Mouse (Mus musculus) forelimb bud, embryonic 11.5 days (tissue): Measurements from ENCODE around the gene Tmem183a.

ENCODE experiments used
- DNase-seq: peaks from one replicate; pipeline ENCODE4 v3.0.0-alpha.2; 2012; ENCODE audit warnings: low read depth, low spot score

The Tmem183a gene

GRCm38 (mm10) chr1:134344005-134344950 is 17.5 kb downstream of the Tmem183a start:
- DNase-seq: peak; percentile 90

GRCm38 (mm10) chr1:134343567-134343966 is 18.2 kb downstream of the Tmem183a start:
- no peak for DNase-seq

DNA sequence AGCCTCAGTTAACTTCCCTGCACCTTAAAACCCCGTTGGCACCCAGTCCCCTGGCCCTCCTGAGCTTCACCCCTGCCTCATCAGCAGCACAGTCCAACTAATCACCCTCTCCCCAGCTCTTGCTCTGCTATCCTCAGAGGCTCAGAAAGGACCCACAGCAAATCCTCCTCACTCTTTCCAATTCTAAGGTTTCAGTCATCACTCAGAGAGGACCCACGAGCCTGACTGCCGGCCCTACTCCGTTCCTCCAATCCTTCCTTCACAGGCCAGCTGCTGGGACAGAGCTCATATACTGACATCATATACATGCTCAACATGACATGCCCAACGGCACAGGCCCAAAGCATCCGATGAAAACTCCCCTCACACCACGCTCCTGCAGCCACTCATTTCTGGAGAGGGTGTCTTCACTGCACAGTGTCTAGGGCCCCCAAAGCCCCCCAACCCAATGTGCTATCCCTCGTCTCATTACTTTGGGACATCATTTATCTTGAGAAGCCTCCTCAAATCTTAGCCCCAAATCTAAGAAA is 18.9 kb downstream of the Tmem183a start:
- no peak for DNase-seq

DNA sequence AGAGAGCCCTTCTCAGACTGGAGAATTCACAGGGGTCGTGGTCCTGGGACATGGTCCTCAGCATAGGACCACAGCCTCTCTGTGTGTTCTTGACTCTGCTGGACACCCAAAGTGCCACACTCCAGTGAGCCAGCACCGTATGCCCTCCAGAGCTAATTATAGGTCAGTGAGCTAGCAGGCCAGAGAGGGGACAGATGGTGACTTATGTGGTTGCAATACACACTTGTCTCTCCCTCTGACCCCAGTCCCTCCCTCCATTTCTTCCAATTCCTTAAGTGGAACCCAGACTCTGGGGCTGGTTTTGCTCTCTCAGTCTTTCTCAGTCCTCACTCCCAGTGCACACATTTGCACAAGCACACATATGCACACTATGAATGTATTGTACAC is 19.5 kb downstream of the Tmem183a start:
- no peak for DNase-seq

- no peak for DNase-seq
Measured at GRCm38 (mm10) chr1:134341641-134342277, 20.0 kb downstream of the Tmem183a start.

DNA sequence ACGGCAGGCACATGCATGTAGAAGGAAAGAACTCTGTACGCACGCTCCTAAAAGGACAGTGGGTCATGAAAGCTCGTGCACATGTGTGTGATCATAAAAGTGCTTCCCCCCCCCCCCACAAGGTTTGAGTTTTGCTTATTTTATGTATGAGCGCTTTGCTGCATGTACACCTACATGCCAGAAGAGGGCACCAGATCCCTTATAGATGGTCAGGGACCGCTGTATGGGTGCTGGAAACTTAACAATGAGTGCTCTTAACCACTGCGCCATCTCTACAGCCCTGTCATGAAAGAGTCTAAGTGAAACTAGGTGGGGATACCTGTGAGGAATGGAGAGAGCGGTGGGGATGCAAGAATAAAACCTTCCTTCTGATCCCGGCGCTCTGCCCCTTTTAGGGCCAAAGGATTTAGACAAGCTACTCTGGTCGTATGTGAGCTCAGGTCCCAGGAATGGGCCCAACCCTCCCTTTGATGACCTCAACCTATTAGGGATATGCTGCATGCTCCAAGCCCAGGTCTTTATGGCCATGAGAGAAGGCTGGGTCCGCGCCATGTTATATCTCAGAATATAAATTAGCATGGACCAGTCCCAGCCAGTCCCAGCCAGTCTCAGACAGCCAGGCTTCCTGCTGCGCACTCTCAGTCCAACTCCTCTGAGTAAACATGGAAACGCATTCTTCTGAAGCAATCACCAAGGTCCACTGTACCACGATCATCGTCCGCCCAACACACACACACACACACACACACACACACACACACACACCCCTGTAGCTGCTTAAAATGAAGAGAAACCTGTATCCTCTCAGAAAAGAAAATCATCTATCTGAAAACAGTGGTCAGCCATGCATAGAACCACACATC is 21.8 kb downstream of the Tmem183a start:
- no peak for DNase-seq

GRCm38 (mm10) chr1:134339162-134339561 is 22.6 kb downstream of the Tmem183a start:
- no peak for DNase-seq

DNA sequence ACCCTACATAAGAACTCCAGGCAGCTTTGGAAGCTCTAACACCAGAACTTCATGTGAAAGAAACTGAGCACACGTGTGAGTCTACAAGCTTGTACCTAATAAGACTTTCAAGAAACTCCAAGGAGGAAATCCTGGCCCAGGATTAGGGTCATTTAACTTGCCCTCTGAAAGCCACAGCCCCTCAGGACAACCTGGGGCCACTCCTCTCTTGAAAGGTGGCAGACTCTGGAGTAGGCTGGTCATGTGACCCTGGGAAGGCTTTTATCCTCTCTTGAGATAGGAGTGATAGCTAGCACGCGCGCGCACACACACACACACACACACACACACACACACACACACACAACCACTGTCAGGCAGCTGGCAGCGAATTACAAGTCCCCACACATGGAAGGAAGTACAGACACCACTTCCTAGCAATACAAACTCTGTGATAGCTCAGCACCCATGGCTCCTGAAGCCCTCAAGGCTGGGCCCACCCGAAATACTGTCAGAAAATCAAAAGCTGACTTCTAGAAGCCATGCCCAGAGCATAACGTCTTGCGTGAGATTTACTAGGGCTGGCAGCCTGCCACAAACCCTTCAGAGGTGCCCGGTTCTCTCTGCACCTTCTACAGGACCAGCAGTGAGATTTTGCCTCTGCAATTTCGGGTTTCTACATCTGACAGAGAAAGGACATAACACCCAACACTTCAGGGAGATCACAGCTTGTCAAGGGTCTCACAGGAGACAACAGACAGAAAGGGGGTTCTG is 24.6 kb downstream of the Tmem183a start:
- DNase-seq: no peak

DNA sequence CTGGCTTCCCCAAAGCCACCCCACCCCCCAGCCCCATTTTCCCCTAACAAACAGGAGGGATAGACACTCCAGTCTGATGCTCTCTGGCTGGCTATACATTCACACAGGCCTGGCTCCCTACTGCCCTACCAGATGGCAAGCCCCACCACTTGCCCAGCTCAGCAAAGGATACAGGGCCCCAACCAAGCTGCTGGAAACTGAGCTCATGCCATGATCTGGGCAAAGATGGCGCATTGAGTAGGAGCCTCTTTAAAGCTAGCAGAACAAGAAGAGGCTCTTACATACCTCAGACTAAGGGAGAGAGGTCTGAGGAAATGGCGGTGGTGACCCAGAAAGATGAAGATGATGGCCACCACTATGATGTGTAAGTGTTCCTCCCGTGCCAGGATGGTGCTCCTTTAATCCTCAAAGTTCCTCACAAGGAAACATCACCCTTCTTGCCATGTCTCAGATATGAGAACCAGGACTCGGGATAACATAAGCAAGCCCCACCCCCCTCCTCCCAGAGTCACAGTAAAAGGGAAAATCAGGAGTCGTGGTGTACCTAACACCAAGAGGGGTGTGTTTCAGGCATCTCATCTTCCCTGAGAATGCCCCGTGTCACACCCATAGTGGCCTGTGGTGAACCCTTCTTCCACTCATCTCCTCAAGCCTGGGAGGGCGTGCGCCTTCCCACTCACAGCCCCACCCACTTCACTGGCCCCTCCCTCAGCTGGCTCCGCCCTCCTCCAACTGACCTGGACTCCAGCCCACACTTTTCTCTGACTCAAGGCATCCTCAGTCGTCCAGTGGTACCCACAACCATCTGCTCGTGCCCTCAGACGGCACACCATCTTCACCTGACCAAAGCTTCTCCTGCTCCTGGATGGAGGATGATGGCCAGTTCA is 25.6 kb downstream of the Tmem183a start:
- DNase-seq: no peak

GRCm38 (mm10) chr1:134335211-134335923 is 26.4 kb downstream of the Tmem183a start:
- no peak for DNase-seq

- no peak for DNase-seq
Measured at GRCm38 (mm10) chr1:134334111-134334827, 27.5 kb downstream of the Tmem183a start.

- DNase-seq: no peak
Measured at GRCm38 (mm10) chr1:134333371-134334110, 28.2 kb downstream of the Tmem183a start.

- DNase-seq: no peak
Measured at GRCm38 (mm10) chr1:134332770-134333271, 29.0 kb downstream of the Tmem183a start, which contains the start of gene Ppfia4. Gene Ppfia4 (minus strand): TSS chr1:134332928.

GRCm38 (mm10) chr1:134331879-134332635 is 29.7 kb downstream of the Tmem183a start:
- DNase-seq: peak; percentile 76

DNA sequence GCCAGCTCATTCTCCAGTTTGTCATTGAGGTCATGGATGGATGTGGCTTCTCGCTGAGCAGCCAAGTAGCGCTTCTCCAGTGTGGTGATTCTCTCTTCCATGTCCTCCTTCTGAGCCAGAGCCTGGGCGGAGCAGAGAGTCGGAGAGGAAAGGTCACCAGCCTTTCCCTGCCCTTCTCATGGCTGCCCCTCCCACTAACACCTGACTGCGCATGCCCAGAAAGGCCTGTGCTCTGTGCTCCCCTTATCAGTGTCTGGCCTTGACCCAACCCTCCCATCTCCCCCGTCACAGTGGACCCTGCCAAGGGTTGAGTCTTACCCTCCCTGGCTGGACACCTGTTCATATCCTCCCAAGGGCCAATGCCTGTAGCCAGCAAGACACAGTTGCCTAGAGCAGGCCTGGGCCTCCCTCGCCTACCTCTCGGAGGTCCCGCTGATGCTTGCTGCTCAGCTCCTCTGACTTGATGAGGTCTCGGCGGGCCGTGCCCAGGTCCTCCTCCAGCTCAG is 34.9 kb downstream of the Tmem183a start:
- no peak for DNase-seq

GRCm38 (mm10) chr1:134322591-134322990 is 39.2 kb downstream of the Tmem183a start:
- no peak for DNase-seq
